Mouse (Mus musculus) cerebellum, postnatal 36 days (tissue): ENCODE measurements at regions not wholly inside any gene's neighbourhood (a gene's known extent, or its start where the extent isn't known, plus 50 kb on each side); places are given as distances from the start of the nearest gene placed in this dataset.

Experiments used
- DNase-seq, 2 experiments: peaks; one replicate each; pipeline ENCODE4 v3.0.0; 2021 to 2022; ENCODE audit warnings: mixed read lengths in 2 of 2

DNA sequence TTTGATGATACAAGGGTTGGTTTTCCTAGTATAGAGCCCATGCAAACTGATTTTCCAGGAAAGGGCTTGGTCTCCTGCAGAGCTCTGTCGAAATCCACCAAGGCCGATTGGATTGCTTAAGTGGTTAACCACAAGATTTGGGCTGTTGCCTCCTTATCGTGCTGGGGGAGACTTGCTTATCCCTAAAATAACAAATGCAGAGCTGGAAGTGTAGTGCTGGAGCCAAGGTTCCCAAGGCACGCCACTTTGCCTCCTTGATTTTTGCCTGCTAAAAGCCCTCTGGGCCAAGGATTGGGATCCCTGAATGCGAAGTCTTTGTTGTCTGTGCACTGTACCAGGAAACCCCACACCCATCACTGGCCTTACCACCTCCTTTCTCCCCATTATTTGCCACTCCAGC lies 52.8 kb upstream of the Tmem178 start:
- no peak for DNase-seq

GRCm38 (mm10) chr17:80889095-80889494 lies 55.3 kb upstream of the Tmem178 start:
- no peak for DNase-seq

GRCm38 (mm10) chr17:80887749-80888119 lies 56.7 kb upstream of the Tmem178 start:
- no peak for DNase-seq

- peak; percentile 20 to 41 for DNase-seq
These were observed 57.2 kb upstream of the Tmem178 start for GRCm38 (mm10) chr17:80887021-80887748.

- no peak for DNase-seq
These were observed 58.2 kb upstream of the Tmem178 start for GRCm38 (mm10) chr17:80886211-80886701.

GRCm38 (mm10) chr17:80885706-80886105 lies 58.7 kb upstream of the Tmem178 start:
- DNase-seq = no peak

GRCm38 (mm10) chr17:80884886-80885285 lies 59.5 kb upstream of the Tmem178 start:
- no peak for DNase-seq

- DNase-seq = no peak
These were observed 62.0 kb upstream of the Tmem178 start for GRCm38 (mm10) chr17:80882476-80882875.

DNA sequence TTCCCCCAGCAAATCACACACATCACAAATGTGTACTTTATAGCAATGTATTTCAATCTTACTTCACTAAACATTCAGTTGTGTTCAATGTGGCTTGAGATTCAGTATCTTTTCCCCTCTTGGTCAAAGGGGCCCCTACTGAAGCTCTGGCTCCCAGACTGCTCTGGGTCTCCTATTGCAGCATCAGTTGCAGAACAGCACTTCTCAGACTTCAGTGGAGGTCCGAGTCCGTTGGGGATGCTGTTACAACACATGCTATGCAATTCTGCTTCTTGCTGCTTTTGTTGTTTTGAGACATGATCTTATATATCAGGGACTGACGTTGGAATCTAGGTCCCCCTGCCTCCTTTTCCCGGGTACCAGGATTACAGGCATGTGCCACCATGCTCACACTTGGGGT lies 64.1 kb upstream of the Tmem178 start:
- no peak for DNase-seq

DNA sequence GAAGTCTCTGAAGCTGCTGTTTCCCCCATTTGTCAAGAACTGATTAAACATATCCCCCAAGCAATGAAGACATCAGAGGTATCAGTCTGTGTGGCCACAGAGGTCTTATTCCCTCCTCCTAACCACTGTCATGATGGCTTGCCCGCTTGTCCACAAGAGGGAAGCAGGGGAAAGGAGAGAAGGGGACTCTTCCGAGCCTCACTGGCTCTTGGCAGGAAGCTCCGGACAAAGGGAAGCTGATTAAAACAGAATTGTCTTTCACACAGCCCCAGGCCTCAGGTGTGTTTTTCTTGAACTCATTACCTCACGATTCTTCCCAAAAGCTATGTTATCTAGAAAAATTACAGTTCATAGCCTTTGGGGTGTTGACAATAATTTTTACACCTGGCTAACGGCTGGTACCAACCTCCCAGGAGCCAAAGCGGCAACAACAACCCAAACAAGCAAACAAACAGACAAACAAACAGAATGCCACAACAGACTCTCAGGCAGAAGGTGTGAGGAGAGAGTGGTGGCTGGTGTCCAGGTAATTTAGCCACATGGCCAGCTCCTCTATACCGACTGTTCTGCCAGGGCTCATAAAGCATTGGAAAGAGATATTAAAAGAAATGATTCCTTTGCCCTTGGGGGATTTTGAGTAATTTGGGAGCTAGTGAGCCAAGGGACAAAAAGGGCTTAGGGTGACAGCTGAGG lies 68.9 kb upstream of the Tmem178 start:
- peak; percentile 71 to 84 for DNase-seq

DNA sequence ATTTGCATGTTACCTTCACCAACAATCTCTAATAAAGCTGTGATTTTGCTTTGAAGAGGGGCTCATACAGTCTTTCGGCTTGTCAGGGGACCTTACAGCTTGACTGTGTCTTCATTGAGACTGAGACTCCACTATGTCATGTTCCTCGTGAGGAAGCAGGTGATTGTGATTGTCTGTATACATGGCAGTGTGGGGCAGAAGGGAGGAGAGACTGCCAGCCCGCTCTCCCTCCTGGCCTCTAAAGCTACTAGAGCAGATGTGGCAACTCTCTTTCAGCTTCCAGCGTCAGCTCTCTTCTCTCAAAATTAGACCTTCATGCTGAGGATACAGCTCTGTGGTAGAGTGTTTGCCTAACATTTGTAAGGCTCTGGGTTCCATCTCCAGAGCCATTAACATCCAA lies 73.5 kb upstream of the Tmem178 start:
- DNase-seq = no peak

DNA sequence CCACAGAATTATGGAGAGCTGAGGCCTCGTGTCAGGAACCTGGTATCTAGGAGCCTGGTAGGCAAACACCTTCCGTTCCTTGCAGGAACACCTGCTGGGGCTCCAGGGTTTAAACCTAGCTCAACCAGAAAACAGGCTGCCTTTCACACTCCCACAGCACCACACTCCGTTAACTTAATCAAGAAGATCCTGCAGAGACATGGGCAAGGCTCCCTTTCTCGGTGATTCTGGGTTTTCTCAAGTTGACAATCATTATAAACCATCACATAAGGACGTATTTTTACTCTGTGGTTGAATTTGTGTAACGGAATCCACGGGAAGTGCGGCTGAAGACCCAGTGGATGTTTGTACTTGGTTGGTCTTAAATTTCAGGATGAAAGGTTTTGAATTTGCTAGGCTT lies 82.1 kb upstream of the Tmem178 start:
- no peak for DNase-seq

- DNase-seq = peak; percentile 60 to 74
These were observed 97.2 kb upstream of the Tmem178 start for GRCm38 (mm10) chr17:80846996-80847810.

DNA sequence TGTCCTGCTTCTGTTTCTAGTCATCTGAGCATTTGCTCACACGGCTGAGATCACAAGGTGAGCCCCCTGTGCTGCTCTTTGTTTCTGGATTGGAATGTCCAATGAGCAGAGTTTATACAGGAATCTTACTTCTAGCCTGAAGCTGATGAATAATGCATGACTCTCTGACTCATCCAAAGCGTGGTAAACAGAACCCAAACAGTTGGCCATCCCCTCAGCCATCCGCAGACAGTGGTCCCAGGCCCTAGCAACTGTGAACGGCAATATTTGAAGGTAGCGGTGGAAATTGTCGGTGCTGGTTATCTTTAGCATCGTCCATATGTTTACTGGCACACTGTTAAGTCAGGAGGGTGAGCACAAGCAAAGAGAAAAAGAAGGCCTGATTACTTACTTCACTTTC lies 99.1 kb upstream of the Tmem178 start:
- DNase-seq = no peak

DNA sequence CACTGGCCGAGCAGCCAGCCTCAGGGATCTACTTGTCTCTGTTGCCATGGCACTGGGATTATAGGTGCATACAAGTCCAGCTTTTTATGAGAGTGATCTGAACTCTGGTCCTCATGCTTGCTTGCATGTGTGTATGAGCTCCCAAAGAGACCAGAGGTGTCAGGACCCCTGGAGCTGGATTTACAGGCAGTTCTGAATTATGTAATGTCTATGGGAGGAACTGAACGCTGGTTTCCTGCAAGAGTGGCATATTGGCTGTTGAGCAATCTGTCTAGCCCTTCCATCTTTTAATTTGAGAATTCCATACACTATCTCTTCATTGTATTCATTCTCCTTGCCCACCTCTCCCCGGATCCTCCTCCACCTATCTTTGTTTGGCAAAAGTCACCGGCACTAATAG lies 102.5 kb upstream of the Tmem178 start:
- no peak for DNase-seq

DNA sequence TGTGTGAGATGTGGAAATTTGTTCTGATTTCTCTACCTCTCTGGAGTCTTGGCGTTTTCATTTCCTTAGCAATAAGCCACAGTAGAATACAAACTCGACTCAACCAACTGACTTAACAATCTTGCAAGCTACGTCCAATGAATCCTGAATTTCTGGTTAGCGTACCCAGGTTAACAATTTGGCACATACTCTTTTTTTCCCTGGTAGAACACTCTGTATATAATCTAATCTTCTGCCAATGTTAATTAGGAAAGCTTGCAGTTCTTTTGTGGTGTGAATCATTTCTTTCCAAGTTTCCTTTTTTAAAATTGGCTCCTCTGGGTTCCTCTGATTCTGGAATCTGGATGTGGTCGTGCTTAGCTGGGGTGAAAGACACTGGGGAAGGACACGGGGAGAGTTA lies 103.5 kb upstream of the Tmem178 start:
- no peak for DNase-seq

DNA sequence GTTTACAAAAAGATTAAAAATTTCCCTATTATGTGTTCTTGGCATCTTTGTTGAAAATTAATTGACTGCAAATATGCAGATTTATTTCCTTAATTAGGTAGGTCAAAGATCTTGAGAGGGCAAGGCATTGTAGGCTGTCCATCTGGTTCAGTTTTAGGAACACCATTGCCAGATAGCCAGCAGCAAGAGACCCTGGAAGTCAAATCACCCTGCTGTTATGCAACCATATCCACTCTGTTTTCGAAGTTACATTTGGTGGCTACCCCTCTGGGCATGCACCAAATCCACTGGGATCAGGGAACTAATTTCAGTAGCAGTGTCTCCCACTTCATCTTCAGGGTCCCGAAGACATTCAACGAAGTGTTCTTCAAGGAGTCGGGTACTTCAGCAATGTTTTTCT lies 104.0 kb upstream of the Tmem178 start:
- no peak for DNase-seq

DNA sequence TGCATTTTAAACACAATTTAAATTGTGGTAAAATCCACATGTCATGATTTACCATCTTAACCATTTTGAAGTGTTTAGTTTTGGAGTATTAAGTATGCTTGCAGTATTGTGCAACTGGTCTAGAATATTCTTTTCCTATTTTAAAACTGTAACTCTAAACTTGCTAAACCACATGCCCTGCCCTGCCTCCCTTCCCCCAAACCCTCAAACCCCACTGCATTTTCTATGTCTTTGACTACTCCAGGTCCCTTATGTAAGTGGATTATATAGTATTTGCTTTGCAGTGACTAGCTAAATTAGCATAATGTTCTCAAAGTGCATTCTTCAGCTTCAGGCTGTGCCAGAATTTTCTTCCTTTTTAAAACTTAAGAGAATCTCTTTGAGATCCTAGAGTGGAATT lies 106.4 kb upstream of the Map4k3 start:
- DNase-seq = no peak

GRCm38 (mm10) chr17:80834176-80834517 lies 105.9 kb upstream of the Map4k3 start:
- no peak for DNase-seq

DNA sequence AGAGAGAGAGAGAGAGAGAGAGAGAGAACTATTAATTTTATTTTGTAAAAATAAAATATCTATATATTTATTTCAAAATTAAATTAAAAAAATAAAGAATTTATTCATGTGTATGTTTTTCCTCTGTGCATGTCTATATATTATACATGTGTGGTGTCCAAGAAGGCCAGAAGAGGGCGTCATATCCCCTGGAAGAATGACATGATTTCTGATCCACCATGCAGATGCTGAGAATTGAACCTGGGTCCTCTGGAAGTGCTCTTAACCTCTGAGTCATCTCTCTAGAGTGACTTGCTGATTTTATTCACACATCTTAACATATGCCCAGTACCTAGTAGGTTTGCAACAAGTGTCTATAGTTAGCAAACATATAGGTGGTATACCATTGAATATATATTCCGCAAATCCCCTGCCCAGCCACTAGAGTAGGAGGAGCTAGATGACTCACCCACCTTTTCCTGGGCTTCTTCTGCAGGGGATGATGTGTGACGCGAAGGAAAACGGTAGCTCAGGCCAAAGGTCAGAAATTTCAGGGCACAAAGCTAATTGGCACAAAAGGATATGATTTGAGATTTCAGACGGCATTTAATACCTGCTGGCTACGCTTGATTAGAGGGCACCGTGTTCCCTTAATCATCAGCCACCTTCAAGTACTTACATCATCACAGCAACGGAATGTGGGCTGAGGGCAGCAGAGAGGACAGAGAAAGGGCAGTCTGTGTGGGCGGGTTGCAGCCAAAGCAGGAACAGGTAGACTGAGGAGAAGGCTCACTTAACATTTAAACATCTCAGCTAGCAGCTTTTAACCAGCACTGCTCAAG lies 105.3 kb upstream of the Map4k3 start:
- no peak for DNase-seq

GRCm38 (mm10) chr17:80831686-80832085 lies 103.4 kb upstream of the Map4k3 start:
- DNase-seq = no peak

GRCm38 (mm10) chr17:80827896-80828295 lies 99.6 kb upstream of the Map4k3 start:
- no peak for DNase-seq

DNA sequence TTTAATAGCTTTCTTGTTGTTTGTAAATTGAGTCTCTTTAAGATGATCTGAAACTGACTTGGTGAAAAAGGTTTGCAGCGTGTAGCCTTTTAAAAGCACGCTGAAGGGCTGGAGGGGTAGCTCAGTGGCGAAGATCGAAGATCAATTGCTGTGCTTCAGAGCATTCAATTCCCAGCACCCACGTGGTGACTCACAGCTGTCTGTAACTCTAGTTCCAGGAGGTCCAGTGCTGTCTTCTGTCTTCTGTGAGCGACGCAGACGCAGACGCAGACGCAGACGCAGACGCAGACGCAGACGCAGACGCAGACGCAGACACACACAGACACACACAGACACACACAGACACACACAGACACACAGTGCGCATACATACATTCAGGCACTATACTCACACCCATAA lies 99.1 kb upstream of the Map4k3 start:
- DNase-seq = no peak
